Mouse (Mus musculus) neural tube, embryonic 13.5 days (tissue): ENCODE measurements at regions not wholly inside any gene's neighbourhood (a gene's known extent, or its start where the extent isn't known, plus 50 kb on each side); places are given as distances from the start of the nearest gene placed in this dataset.
"Not testable (repeated sequence)": the region's sequence is repeated elsewhere in the genome, so short reads cannot be mapped to it uniquely, and the experiment has no call there.

Experiments used
- ATAC-seq: fragments of 200-750 bp; cut with Nextera tagmentation; 2 replicates; pipeline ENCODE4 v1.8.0; 2017; ENCODE audit warnings: low read depth, mild to moderate bottlenecking, moderate TSS enrichment, moderate library complexity
- H3K27ac ChIP-seq: fragments of 300-500 bp; sonication (generic); replicated peaks from 2 replicates; pipeline ENCODE4 v1.5.1; 2015; ENCODE audit warnings: moderate library complexity, mild to moderate bottlenecking, inconsistent platforms
- H3K27me3 ChIP-seq: fragments of 300-500 bp; sonication (generic); 2 replicates; pipeline ENCODE4 v1.6.1; 2015; ENCODE audit warnings: mild to moderate bottlenecking, inconsistent platforms
- H3K36me3 ChIP-seq: fragments of 300-500 bp; sonication (generic); 2 replicates; pipeline ENCODE4 v1.6.1; 2015; ENCODE audit warnings: mild to moderate bottlenecking, inconsistent platforms
- H3K4me1 ChIP-seq: fragments of 300-500 bp; sonication (generic); replicated peaks from 2 replicates; pipeline ENCODE4 v1.6.1; 2015; ENCODE audit warnings: inconsistent platforms
- H3K4me2 ChIP-seq: fragments of 300-500 bp; sonication (generic); 2 replicates; pipeline ENCODE4 v1.6.1; 2015; ENCODE audit warnings: inconsistent platforms, mild to moderate bottlenecking, moderate library complexity
- H3K4me3 ChIP-seq: fragments of 300-500 bp; sonication (generic); 2 replicates; pipeline ENCODE4 v1.5.1; 2015; ENCODE audit warnings: mild to moderate bottlenecking, inconsistent platforms
- H3K9ac ChIP-seq: fragments of 300-500 bp; sonication (generic); 2 replicates; pipeline ENCODE4 v1.6.1; 2015; ENCODE audit warnings: moderate library complexity, mild to moderate bottlenecking, inconsistent platforms
- H3K9me3 ChIP-seq: fragments of 300-500 bp; sonication (generic); 2 replicates; pipeline ENCODE4 v1.6.1; 2016; ENCODE audit warnings: inconsistent platforms
- WGBS: fragments of 180-500 bp; shearing (Covaris S2); methylation state at CpG from one replicate; pipeline ENCODE4 v1.1.7; 2015; 5-methylcytosine and 5-hydroxymethylcytosine counted together

GRCm38 (mm10) chr4:124376504-124376903, 234.1 kb downstream of the 3100002H09Rik start:
- no peaks in the 10 kb centered on the region for H3K9me3 ChIP-seq
- no peak overlapping the region for H3K9ac ChIP-seq
- H3K36me3 ChIP-seq = no peaks in the 10 kb centered on the region
- ATAC-seq = no peak
- 80% methylated on average over 5 of the region's 5 CpGs for WGBS
- H3K4me1 ChIP-seq = peaks cover 5% of the 10 kb centered on the region
- H3K27ac ChIP-seq = no peak overlapping the region
- H3K27me3 ChIP-seq = peaks cover 33% of the 10 kb centered on the region
- no peak overlapping the region for H3K4me2 ChIP-seq
- H3K4me3 ChIP-seq = no peak overlapping the region

- Histone ChIP-seq H3K4me3 (no peak overlapping the region), H3K4me2 (no peak overlapping the region), H3K27me3 (peaks cover 26% of the 10 kb centered on the region), H3K9ac (no peak overlapping the region), H3K27ac (no peak overlapping the region), H3K36me3 (no peaks in the 10 kb centered on the region), H3K4me1 (peaks cover 5% of the 10 kb centered on the region), H3K9me3 (no peaks in the 10 kb centered on the region)
- WGBS = 71% methylated on average over 6 of the region's 6 CpGs
- no peak for ATAC-seq
These were observed 235.0 kb downstream of the 3100002H09Rik start for GRCm38 (mm10) chr4:124375581-124375980.

GRCm38 (mm10) chr4:124368831-124369230, 241.8 kb downstream of the 3100002H09Rik start:
- WGBS = 82% methylated on average over 3 of the region's 3 CpGs
- H3K9ac ChIP-seq = no peak overlapping the region

GRCm38 (mm10) chr4:124368085-124368484, 242.5 kb downstream of the 3100002H09Rik start:
- Histone ChIP-seq H3K27me3 (peaks cover 8% of the 10 kb centered on the region), H3K9ac (no peak overlapping the region), H3K9me3 (no peaks in the 10 kb centered on the region), H3K36me3 (no peaks in the 10 kb centered on the region), H3K4me3 (no peak overlapping the region), H3K27ac (no peak overlapping the region), H3K4me2 (no peak overlapping the region), H3K4me1 (no peaks in the 10 kb centered on the region)
- no peak for ATAC-seq
- 70% methylated on average over 10 of the region's 10 CpGs for WGBS

More at GRCm38 (mm10) chr4:124368831-124369230, 241.8 kb downstream of the 3100002H09Rik start:
- Histone ChIP-seq H3K27ac (no peak overlapping the region), H3K27me3 (peaks cover 8% of the 10 kb centered on the region), H3K4me2 (no peak overlapping the region), H3K9me3 (no peaks in the 10 kb centered on the region), H3K4me1 (no peaks in the 10 kb centered on the region), H3K36me3 (no peaks in the 10 kb centered on the region), H3K4me3 (no peak overlapping the region)
- no peak for ATAC-seq

GRCm38 (mm10) chr4:124360578-124360908, 250.1 kb downstream of the 3100002H09Rik start:
- H3K4me1 ChIP-seq = no peaks in the 10 kb centered on the region
- H3K9me3 ChIP-seq = no peaks in the 10 kb centered on the region
- no peak overlapping the region for H3K9ac ChIP-seq
- H3K4me2 ChIP-seq = no peak overlapping the region
- no peak overlapping the region for H3K4me3 ChIP-seq
- H3K36me3 ChIP-seq = no peaks in the 10 kb centered on the region
- no peak overlapping the region for H3K27ac ChIP-seq
- 32% methylated on average over 6 of the region's 6 CpGs for WGBS
- ATAC-seq = no peak
- peaks cover 35% of the 10 kb centered on the region for H3K27me3 ChIP-seq

GRCm38 (mm10) chr4:124359707-124360577, 250.7 kb downstream of the 3100002H09Rik start:
- ATAC-seq = no peak
- H3K9ac ChIP-seq = no peak overlapping the region
- no peaks in the 10 kb centered on the region for H3K36me3 ChIP-seq
- no peaks in the 10 kb centered on the region for H3K9me3 ChIP-seq
- no peaks in the 10 kb centered on the region for H3K4me1 ChIP-seq
- H3K27ac ChIP-seq = no peak overlapping the region
- no peak overlapping the region for H3K4me3 ChIP-seq
- H3K4me2 ChIP-seq = no peak overlapping the region
- WGBS = 23% methylated on average over 13 of the region's 13 CpGs
- peaks cover 35% of the 10 kb centered on the region for H3K27me3 ChIP-seq

GRCm38 (mm10) chr4:124358456-124358855, 252.1 kb downstream of the 3100002H09Rik start:
- not testable (repeated sequence) for H3K36me3 ChIP-seq, H3K27ac ChIP-seq, H3K9ac ChIP-seq, H3K9me3 ChIP-seq, ATAC-seq, H3K4me1 ChIP-seq, H3K4me3 ChIP-seq, H3K4me2 ChIP-seq
- peaks cover 35% of the 10 kb centered on the region for H3K27me3 ChIP-seq
- 10% methylated on average over 3 of the region's 8 CpGs for WGBS

- no peak overlapping the region for H3K4me3 ChIP-seq
- no peak overlapping the region for H3K27ac ChIP-seq
- H3K9me3 ChIP-seq = no peaks in the 10 kb centered on the region
- no peaks in the 10 kb centered on the region for H3K36me3 ChIP-seq
- WGBS = 87% methylated on average over 3 of the region's 3 CpGs
- H3K4me2 ChIP-seq = no peak overlapping the region
- H3K9ac ChIP-seq = no peak overlapping the region
- peaks cover 11% of the 10 kb centered on the region; the same call in 1 of the 2 replicates for H3K27me3 ChIP-seq
- H3K4me1 ChIP-seq = no peaks in the 10 kb centered on the region
- no peak for ATAC-seq
These were observed 260.2 kb downstream of the 3100002H09Rik start for GRCm38 (mm10) chr4:124350361-124350760.

GRCm38 (mm10) chr4:124349610-124350295, 260.9 kb downstream of the 3100002H09Rik start:
- no peaks in the 10 kb centered on the region for H3K4me1 ChIP-seq
- ATAC-seq = no peak
- no peak overlapping the region for H3K4me2 ChIP-seq
- no peak overlapping the region for H3K4me3 ChIP-seq
- no peak overlapping the region for H3K9ac ChIP-seq
- peaks cover 11% of the 10 kb centered on the region; the same call in 1 of the 2 replicates for H3K27me3 ChIP-seq
- no peak overlapping the region for H3K27ac ChIP-seq
- no peaks in the 10 kb centered on the region for H3K9me3 ChIP-seq
- WGBS = 78% methylated on average over 15 of the region's 15 CpGs
- no peaks in the 10 kb centered on the region for H3K36me3 ChIP-seq

- Histone ChIP-seq H3K4me3 (no peak overlapping the region), H3K9ac (no peak overlapping the region), H3K4me1 (no peaks in the 10 kb centered on the region), H3K36me3 (no peaks in the 10 kb centered on the region), H3K4me2 (no peak overlapping the region), H3K9me3 (no peaks in the 10 kb centered on the region), H3K27me3 (peaks cover 11% of the 10 kb centered on the region; the same call in 1 of the 2 replicates), H3K27ac (no peak overlapping the region)
- no peak for ATAC-seq
- 39% methylated on average over 3 of the region's 3 CpGs for WGBS
These were observed 261.5 kb downstream of the 3100002H09Rik start for GRCm38 (mm10) chr4:124349055-124349454.

- no peaks in the 10 kb centered on the region for H3K4me1 ChIP-seq
- H3K27me3 ChIP-seq = no peaks in the 10 kb centered on the region
- H3K4me3 ChIP-seq = no peak overlapping the region
- WGBS = 17% methylated on average over 7 of the region's 7 CpGs
- H3K4me2 ChIP-seq = no peak overlapping the region
- H3K9me3 ChIP-seq = no peaks in the 10 kb centered on the region; the same call in 1 of the 2 replicates
- no peak for ATAC-seq
- no peak overlapping the region for H3K9ac ChIP-seq
- H3K36me3 ChIP-seq = no peaks in the 10 kb centered on the region
- no peak overlapping the region for H3K27ac ChIP-seq
These were observed 270.5 kb downstream of the 3100002H09Rik start for GRCm38 (mm10) chr4:124340073-124340472.

GRCm38 (mm10) chr4:124335726-124336125, 274.9 kb downstream of the 3100002H09Rik start:
- ATAC-seq = no peak
- no peak overlapping the region for H3K4me2 ChIP-seq
- H3K27me3 ChIP-seq = no peaks in the 10 kb centered on the region
- H3K9me3 ChIP-seq = peaks cover 7% of the 10 kb centered on the region; the same call in 1 of the 2 replicates
- no peaks in the 10 kb centered on the region for H3K4me1 ChIP-seq
- H3K4me3 ChIP-seq = no peak overlapping the region
- WGBS = 80% methylated on average over 2 of the region's 2 CpGs
- no peak overlapping the region for H3K27ac ChIP-seq
- H3K9ac ChIP-seq = no peak overlapping the region
- no peaks in the 10 kb centered on the region for H3K36me3 ChIP-seq
